Mouse (Mus musculus) urinary bladder, adult 2 months (tissue): ENCODE data around the gene Vmn2r23. TPM values are rescaled to one million over a fixed set of nuclear protein-coding genes. Genes with fewer than 3 reads are reported as not detected.
"Not testable (repeated sequence)": the region's sequence is repeated elsewhere in the genome, so short reads cannot be mapped to it uniquely, and the experiment has no call there.

ENCODE experiments used
- DNase-seq: peaks from one replicate; pipeline ENCODE4 v3.0.0; 2022; ENCODE audit warnings: low spot score
- polyA plus RNA-seq: library from polyadenylated mRNA; depleted of rRNA; stranded (reverse); fragments of >200 nt; gene quantifications from 2 replicates; pipeline ENCODE4 v1.2.3, GENCODE M21; 2012; rRNA removed

The Vmn2r23 gene
- polyA plus RNA-seq = not detected in 2 replicates

- DNase-seq = no peak
Observed at GRCm38 (mm10) chr6:123702370-123702769, at the start of gene Vmn2r23. Gene Vmn2r23 (plus strand): TSS chr6:123702670.

GRCm38 (mm10) chr6:123657040-123657439 lies 45.4 kb upstream of the Vmn2r23 start:
- DNase-seq = no peak

GRCm38 (mm10) chr6:123696639-123697038 lies 5.8 kb upstream of the Vmn2r23 start:
- not testable (repeated sequence) for DNase-seq

DNA sequence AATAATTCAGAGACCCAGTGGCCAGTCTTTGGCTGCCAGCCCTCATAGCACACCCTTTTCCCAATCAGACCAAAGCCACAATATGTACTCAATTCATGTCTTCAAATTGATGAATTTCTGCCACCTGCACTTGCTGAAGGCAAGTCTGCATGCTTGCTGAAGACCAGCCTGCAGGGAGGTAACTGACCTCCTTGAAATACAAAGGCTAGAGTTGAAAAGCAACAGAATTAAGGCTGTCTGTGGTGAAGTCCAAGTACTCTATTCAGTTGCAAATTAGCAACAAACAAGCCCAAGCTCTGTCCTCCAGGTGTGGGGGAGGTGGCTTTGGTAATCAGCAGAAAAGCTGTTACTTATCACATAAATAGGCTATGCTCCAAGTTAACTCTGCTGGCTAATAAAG lies 5.3 kb upstream of the Vmn2r23 start:
- no peak for DNase-seq

DNA sequence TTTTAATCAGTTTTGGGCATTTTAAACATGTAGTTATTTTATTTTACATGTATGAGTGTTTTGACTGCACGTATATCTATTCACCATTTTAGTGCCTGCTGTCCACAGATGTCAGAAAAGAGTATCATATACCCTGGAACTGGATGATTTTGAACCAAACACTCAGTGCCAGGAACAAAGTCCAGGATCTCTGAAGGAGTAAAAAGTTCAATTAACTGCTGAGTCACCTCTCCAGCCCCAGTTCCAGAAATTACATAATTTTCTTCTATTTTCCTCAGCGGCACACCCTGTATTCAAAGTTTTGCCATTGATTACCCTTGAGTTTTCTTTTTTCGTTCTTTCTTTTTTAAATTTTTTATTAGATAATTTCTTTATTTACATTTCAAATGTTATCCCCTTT lies 67.6 kb downstream of the Vmn2r23 start:
- DNase-seq = no peak

GRCm38 (mm10) chr6:123778579-123778978 lies 76.1 kb downstream of the Vmn2r23 start, which contains the start of gene Vmn2r24:
Gene Vmn2r24 (plus strand): TSS chr6:123778879.
- DNase-seq = no peak

DNA sequence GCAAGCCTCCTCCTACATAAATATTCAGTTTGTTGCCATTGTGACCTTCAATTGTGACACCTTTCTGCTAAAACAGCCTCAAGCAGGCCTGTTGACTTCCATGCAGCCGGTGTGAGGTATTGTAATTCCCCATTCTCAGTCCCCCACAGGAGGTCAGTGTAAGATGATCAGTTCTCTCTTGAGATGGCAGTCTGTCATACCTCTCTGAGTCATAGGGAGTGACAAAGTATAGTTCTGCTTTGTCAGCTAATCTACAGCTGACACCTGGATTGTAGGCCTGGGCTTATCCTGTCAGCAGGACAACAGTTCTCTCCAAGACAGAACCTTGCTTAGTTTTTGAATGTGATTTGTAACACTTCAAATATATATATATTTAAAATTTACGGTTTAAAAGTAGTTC lies 82.4 kb downstream of the Vmn2r23 start:
- no peak for DNase-seq

DNA sequence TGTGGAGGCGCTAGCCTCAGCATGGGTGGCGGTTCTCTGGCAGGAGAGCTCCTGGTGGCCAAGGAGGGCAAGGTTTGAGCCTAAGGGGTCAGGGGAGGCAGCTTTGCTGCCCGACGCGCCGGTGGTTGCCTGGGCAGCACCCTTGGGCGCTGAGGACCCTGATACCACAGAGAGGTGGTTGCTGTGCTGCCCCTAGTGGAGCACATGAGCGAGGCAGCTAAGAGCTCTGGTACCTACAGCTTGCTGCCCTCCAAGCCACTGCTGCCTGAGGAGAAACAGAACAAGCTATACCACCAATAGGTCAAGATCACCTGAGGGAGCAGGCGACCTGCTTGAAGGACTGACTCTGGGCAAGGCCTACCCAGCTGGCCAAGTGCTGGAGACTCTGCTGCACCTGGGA lies 91.3 kb downstream of the Vmn2r23 start:
- DNase-seq = no peak

Other genes with a start within 250 kb of the Vmn2r23 start
- not detected in 2 replicates for gene Vmn2r21, start 169.3 kb upstream of the Vmn2r23 start, polyA plus RNA-seq
- not detected in 2 replicates for gene Vmn2r22, start 51.9 kb upstream of the Vmn2r23 start, polyA plus RNA-seq
- gene Vmn2r24, start 76.2 kb downstream of the Vmn2r23 start, polyA plus RNA-seq = not detected in 2 replicates
- not detected in 2 replicates for gene Vmn2r25, start 150.8 kb downstream of the Vmn2r23 start, polyA plus RNA-seq